Mouse (Mus musculus) bone marrow macrophage, adult 2 months (primary cell): Measurements from ENCODE around the gene Klf9.

Experiments
- CTCF ChIP-seq: IDR thresholded peaks from 2 replicates; pipeline ENCODE4 v1.5.1; 2012; ENCODE audit warnings: low read depth, mild to moderate bottlenecking, low read length, moderate library complexity
- POLR2A ChIP-seq: IDR thresholded peaks from 2 replicates; pipeline ENCODE4 v1.6.1; 2012; ENCODE audit warnings: mild to moderate bottlenecking, low read depth, low read length, borderline replicate concordance

GRCm38 (mm10) chr19:23183493-23183892, 42.5 kb downstream of the Klf9 start:
- TF ChIP-seq POLR2A = no peak
- TF ChIP-seq CTCF = no peak
